Mouse (Mus musculus) heart, adult 2 months (tissue): ENCODE data around the gene Naa80. TPM values are rescaled to one million over a fixed set of nuclear protein-coding genes. Genes with fewer than 3 reads are reported as not detected.

Experiments used
- DNase-seq, 2 experiments: peaks; one replicate each; pipeline ENCODE4 v3.0.0; 2021
- H3K27ac ChIP-seq: fragments of 200-600 bp; 2 replicates; pipeline ENCODE4 v1.8.1; 2022
- H3K27me3 ChIP-seq: fragments of 200-500 bp; 2 replicates; pipeline ENCODE4 v1.6.1; 2012; ENCODE audit warnings: mild to moderate bottlenecking, low read length, inconsistent platforms, mixed read lengths; ENCODE audit not compliant: control insufficient read depth, insufficient read depth
- H3K36me3 ChIP-seq: fragments of 200-500 bp; 2 replicates; pipeline ENCODE4 v1.6.1; 2012; ENCODE audit warnings: low read length, inconsistent platforms; ENCODE audit not compliant: control insufficient read depth, insufficient read depth
- H3K4me1 ChIP-seq: fragments of 200-500 bp; 2 replicates; pipeline ENCODE4 v1.6.1; 2011; ENCODE audit warnings: low read length; ENCODE audit not compliant: control insufficient read depth, insufficient read depth
- H3K4me3 ChIP-seq: fragments of 200-600 bp; 2 replicates; pipeline ENCODE4 v1.8.1; 2022
- H3K79me2 ChIP-seq: fragments of 200-500 bp; replicated peaks from 2 replicates; pipeline ENCODE4 v1.6.1; 2012; ENCODE audit warnings: mild to moderate bottlenecking, inconsistent platforms, low read length, moderate library complexity, mixed read lengths; ENCODE audit not compliant: control insufficient read depth, insufficient read depth
- H3K9ac ChIP-seq: fragments of 200-500 bp; 2 replicates; pipeline ENCODE4 v1.6.1; 2012; ENCODE audit warnings: low read depth, mild to moderate bottlenecking, control low read depth, inconsistent platforms, low read length, mixed read lengths
- CTCF ChIP-seq: fragments of 200-600 bp; IDR thresholded peaks from 2 replicates; pipeline ENCODE4 v1.8.1; 2022; ENCODE audit warnings: antibody characterized with exemption, mild to moderate bottlenecking, moderate library complexity
- EP300 ChIP-seq: fragments of 200-500 bp; IDR thresholded peaks from 2 replicates; pipeline ENCODE4 v1.6.1; 2011; ENCODE audit warnings: low read depth, low read length, control low read depth; ENCODE audit not compliant: insufficient read depth
- POLR2A ChIP-seq: fragments of 200-500 bp; IDR thresholded peaks from 2 replicates; pipeline ENCODE4 v1.6.1; 2011; ENCODE audit warnings: mild to moderate bottlenecking, low read depth, low read length, control low read depth; ENCODE audit not compliant: insufficient read depth
- WGBS: fragments of 180-500 bp; shearing (Covaris S2); methylation state at CpG from one replicate; pipeline ENCODE4 v1.1.7; 2018; 5-methylcytosine and 5-hydroxymethylcytosine counted together
- intact Hi-C: fragments of 180-260 bp; cut with DNase I; formaldehyde crosslinking; loops from one replicate; pipeline ENCODE4 v1.15.1; 2025
- polyA plus RNA-seq: library from polyadenylated mRNA; depleted of rRNA; stranded (reverse); fragments of >200 nt; gene quantifications from 2 replicates; pipeline ENCODE4 v1.2.3, GENCODE M21; 2012
- total RNA-seq, 2 experiments: library from RNA; stranded (reverse); gene quantifications; 2 replicates each; pipeline ENCODE4 v1.2.3; 2021

Naa80 gene
- total and polyA plus RNA-seq, 3 experiments, result 14.9 to 45.4 (median 17.4) TPM

DNA sequence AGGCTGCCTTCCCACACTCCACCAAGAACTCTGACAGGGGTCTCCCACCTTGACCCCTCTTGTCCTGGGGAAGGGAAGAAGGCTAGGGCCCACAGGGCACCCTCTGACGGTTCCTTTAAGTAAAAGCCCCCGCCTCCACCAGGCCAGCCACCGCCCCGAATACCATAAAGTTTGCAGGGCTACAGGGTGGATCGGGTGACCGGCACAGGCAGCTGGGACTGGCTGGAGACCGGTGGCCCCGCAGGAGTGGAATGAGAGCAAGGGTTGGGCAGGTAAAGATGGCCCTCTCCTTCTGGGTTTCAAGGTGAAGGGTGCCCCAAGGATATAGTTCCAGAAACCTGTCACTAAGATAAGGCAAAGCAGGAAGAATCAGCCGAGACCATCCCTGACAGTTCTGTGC is 27.9 kb downstream of the Naa80 start:
- peak overlapping the region; percentile 80 for H3K27ac ChIP-seq
- intact Hi-C loops, result no loop called here
- peak in 1 of 2 experiments; percentile 54 for DNase-seq
- peak overlapping the region; percentile 68 for H3K9ac ChIP-seq
- H3K4me3 ChIP-seq, result peak overlapping the region; percentile 33; the same call in 1 of the 2 replicates
- TF ChIP-seq POLR2A (peak; percentile 62; the same call in 1 of the 2 replicates), EP300 (no peak)
- H3K36me3 ChIP-seq, result no peaks in the 10 kb centered on the region
- WGBS, result 32% methylated on average over 9 of the region's 9 CpGs
- H3K79me2 ChIP-seq, result no peaks in the 10 kb centered on the region
- peaks cover 10% of the 10 kb centered on the region for H3K4me1 ChIP-seq
- H3K27me3 ChIP-seq, result no peaks in the 10 kb centered on the region

DNA sequence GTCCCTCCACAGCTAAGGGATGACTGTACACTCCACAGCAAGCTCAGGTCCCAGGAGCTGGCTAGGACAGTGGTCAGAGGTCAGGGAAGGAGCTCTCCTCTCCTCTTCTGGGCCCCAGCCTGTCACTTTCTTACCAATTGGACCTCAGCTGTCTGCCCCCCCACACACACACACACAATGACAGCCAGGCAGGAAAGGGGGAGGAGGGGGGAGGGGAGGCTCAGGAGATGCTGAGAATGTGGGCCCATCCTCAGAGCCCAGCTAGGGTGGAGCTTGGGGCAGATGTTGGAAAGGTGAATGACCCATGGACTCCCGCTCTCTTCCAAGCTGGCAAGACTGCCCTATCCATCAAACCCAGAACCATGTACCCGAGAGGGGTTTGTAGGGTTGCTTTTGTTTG is 28.3 kb downstream of the Naa80 start:
- Histone ChIP-seq H3K4me3 (peak overlapping the region; percentile 33; the same call in 1 of the 2 replicates), H3K9ac (peak overlapping the region; percentile 68), H3K27me3 (no peaks in the 10 kb centered on the region), H3K4me1 (peaks cover 12% of the 10 kb centered on the region), H3K36me3 (no peaks in the 10 kb centered on the region), H3K79me2 (no peaks in the 10 kb centered on the region), H3K27ac (peak overlapping the region; percentile 80)
- TF ChIP-seq EP300, result no peak
- DNase-seq, result no peak
- intact Hi-C loops, result no loop called here
- WGBS, result 64% methylated on average over 2 of the region's 2 CpGs

DNA sequence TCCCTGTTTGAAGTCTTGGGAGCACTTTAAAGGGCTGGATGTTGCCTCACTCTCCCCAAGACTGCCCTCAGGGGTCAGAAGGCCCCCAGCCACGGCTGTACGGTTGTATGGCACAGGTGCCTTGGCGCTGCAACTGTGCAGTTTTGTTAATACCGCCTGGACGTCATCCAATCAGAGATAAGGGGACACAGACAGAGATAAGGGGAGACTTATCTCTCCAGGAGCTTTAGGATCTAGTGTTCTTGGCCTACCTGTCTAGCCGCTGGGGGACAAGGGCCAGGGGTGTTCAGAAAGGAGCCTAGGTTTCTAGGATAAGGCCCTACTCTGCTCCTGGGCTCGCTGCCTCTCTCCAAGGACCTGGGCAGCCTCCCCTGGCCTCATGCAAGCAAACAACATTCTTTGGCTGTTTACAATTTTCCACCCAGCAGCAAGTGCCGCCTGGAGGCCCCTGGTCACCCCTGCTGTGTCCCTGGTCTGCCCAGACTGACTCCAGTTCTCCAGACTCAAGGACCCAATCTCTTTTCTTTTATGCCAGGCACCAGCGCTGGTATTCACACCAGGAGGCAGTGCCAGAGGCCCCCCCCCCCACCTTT is 29.1 kb downstream of the Naa80 start:
- no peak overlapping the region for H3K4me3 ChIP-seq
- H3K79me2 ChIP-seq, result no peaks in the 10 kb centered on the region
- TF ChIP-seq POLR2A (no peak), CTCF (no peak), EP300 (no peak)
- no peaks in the 10 kb centered on the region for H3K27me3 ChIP-seq
- no peaks in the 10 kb centered on the region for H3K36me3 ChIP-seq
- peak overlapping the region; percentile 64 for H3K27ac ChIP-seq
- DNase-seq, result no peak
- intact Hi-C loops, result no loop called here
- 35% methylated on average over 9 of the region's 9 CpGs for WGBS
- peaks cover 12% of the 10 kb centered on the region for H3K4me1 ChIP-seq
- H3K9ac ChIP-seq, result peak overlapping the region; percentile 38; the same call in 1 of the 2 replicates

DNA sequence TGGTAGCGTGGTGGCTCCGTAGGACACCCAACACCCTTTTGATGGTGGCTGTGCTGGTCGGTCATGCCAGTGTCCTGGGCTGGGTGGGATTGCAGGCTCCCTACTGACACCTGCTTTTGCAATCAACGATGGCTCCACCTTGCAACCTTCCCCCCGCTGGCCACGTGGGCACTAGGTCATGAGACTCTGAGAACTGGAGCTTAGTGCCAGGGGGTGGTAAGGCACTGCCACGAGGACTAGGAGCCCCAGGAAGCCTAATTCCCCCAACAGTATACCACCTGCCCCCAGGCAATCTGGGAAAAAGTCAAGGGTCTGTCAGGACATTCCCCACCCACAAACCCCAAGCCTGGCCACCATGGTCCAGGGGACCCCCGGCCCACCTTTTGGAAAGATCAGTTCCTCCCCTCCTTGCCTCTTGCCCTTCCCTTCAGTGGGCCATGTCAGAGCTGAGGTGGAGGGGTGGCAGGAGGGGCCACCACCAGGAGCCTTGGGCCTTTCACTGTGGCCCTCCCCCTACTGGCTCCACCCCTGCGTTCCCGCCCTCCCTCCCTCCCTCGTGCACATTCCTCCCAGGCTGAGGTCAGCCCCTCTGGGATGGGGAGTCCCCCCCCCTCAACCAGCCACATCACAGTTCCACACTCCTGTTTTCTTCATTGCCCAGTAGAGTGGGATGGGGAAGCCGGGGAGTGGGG is 30.2 kb downstream of the Naa80 start, which contains the start of gene Sema3b:
TSS of gene Sema3b (minus strand) at position 489 of the 692 bp plus-strand sequence.
- Histone ChIP-seq H3K27ac (peak within 1 kb of the TSS; percentile 64), H3K36me3 (no peaks in the 10 kb centered on the region), H3K79me2 (no peaks in the 10 kb centered on the region), H3K4me3 (no peak within 1 kb of the TSS), H3K4me1 (peaks cover 13% of the 10 kb centered on the region), H3K27me3 (no peaks in the 10 kb centered on the region), H3K9ac (peak within 1 kb of the TSS; percentile 38; the same call in 1 of the 2 replicates)
- no peak for DNase-seq
- intact Hi-C loops, result no loop called here
- TF ChIP-seq EP300 (0 out of 2 replicates have a peak, but pooled peaks have one; percentile 5), CTCF (no peak)
- 49% methylated on average over 12 of the region's 12 CpGs for whole genome bisulfite sequencing

DNA sequence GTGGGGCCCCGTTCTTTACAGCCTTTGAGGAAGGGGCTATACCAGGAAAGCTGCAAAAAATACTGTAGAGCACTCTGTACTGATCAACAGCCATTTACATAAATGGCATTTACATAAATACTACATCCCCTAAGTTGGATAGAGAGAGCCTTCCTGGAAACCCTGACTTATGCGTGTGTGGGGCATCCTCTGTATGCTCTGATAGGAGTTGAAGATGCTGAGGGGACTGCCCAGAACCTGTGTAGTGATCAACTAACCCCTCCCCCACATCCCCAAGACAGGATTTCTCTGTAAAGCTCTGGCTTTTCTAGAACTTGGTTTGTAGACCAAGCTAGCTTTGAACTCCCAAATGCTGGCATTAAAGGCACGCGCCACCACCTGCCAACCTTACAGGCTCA is 30.7 kb downstream of the Naa80 start:
- H3K4me1 ChIP-seq, result peaks cover 13% of the 10 kb centered on the region
- no peak overlapping the region for H3K4me3 ChIP-seq
- H3K27ac ChIP-seq, result no peak overlapping the region
- no peak for DNase-seq
- TF ChIP-seq EP300 (no peak), POLR2A (no peak), CTCF (no peak)
- H3K27me3 ChIP-seq, result no peaks in the 10 kb centered on the region
- no peaks in the 10 kb centered on the region for H3K36me3 ChIP-seq
- intact Hi-C loops, result no loop called here
- WGBS, result 74% methylated on average over 4 of the region's 4 CpGs
- H3K79me2 ChIP-seq, result no peaks in the 10 kb centered on the region
- H3K9ac ChIP-seq, result no peak overlapping the region
